Mouse (Mus musculus) limb, embryonic 10.5 days (tissue): ENCODE data around the gene Eps8l3. TPM values are rescaled to one million over a fixed set of nuclear protein-coding genes. Genes with fewer than 3 reads are reported as not detected.
"Not testable (repeated sequence)": the region's sequence is repeated elsewhere in the genome, so short reads cannot be mapped to it uniquely, and the experiment has no call there.

Experiments
- DNase-seq: peaks from one replicate; pipeline ENCODE4 v3.0.0-alpha.2; 2017; ENCODE audit warnings: low spot score
- H3K27ac ChIP-seq: fragments of 300-500 bp; sonication (generic); 2 replicates; pipeline ENCODE4 v1.5.1; 2016; ENCODE audit warnings: mild to moderate bottlenecking
- H3K27me3 ChIP-seq: fragments of 300-500 bp; sonication (generic); 2 replicates; pipeline ENCODE4 v1.6.1; 2016; ENCODE audit warnings: low read depth, mild to moderate bottlenecking; ENCODE audit not compliant: poor library complexity, severe bottlenecking
- H3K36me3 ChIP-seq: fragments of 300-500 bp; sonication (generic); 2 replicates; pipeline ENCODE4 v1.6.1; 2016; ENCODE audit warnings: mild to moderate bottlenecking, moderate library complexity
- H3K4me1 ChIP-seq: fragments of 300-500 bp; sonication (generic); 2 replicates; pipeline ENCODE4 v1.6.1; 2016
- H3K4me3 ChIP-seq: fragments of 300-500 bp; sonication (generic); 2 replicates; pipeline ENCODE4 v1.5.1; 2016; ENCODE audit warnings: mild to moderate bottlenecking, moderate library complexity
- H3K9me3 ChIP-seq: fragments of 300-500 bp; sonication (generic); replicated peaks from 2 replicates; pipeline ENCODE4 v1.6.1; 2016; ENCODE audit warnings: mild to moderate bottlenecking
- WGBS: fragments of 180-500 bp; shearing (Covaris S2); methylation state at CpG from one replicate; pipeline ENCODE4 v1.1.7; 2016; 5-methylcytosine and 5-hydroxymethylcytosine counted together
- polyA plus RNA-seq: library from polyadenylated mRNA; unstranded; fragments of >200 nt; fragmentation: Nextera tagmentation; extraction: Ambion mirVana; gene quantifications from 2 replicates; pipeline ENCODE4 v1.2.1, GENCODE M21; 2016

Gene Eps8l3
- polyA plus RNA-seq, 1 experiment from 2014 or later: not detected

GRCm38 (mm10) chr3:107861483-107861882 lies 15.5 kb upstream of the Eps8l3 start:
- H3K27me3 ChIP-seq, H3K4me3 ChIP-seq, DNase-seq, H3K27ac ChIP-seq, H3K9me3 ChIP-seq, H3K36me3 ChIP-seq: not testable (repeated sequence)
- 83% methylated on average over 5 of the region's 5 CpGs for WGBS
- H3K4me1 ChIP-seq: peaks cover 12% of the 10 kb centered on the region

- no peaks in the 10 kb centered on the region for H3K9me3 ChIP-seq
- H3K4me3 ChIP-seq: no peak overlapping the region
- DNase-seq: no peak
- peaks cover 19% of the 10 kb centered on the region for H3K4me1 ChIP-seq
- no peaks in the 10 kb centered on the region for H3K27me3 ChIP-seq
- H3K36me3 ChIP-seq: no peaks in the 10 kb centered on the region
- H3K27ac ChIP-seq: no peak overlapping the region
- 84% methylated on average over 2 of the region's 2 CpGs for WGBS
Measured at GRCm38 (mm10) chr3:107862471-107862870, 14.6 kb upstream of the Eps8l3 start.

- peaks cover 16% of the 10 kb centered on the region for H3K4me1 ChIP-seq
- H3K9me3 ChIP-seq: no peaks in the 10 kb centered on the region
- peak overlapping the region; percentile 44 for H3K27ac ChIP-seq
- WGBS: 86% methylated on average over 5 of the region's 5 CpGs
- H3K4me3 ChIP-seq: no peak overlapping the region
- H3K36me3 ChIP-seq: no peaks in the 10 kb centered on the region
- no peak for DNase-seq
- no peaks in the 10 kb centered on the region for H3K27me3 ChIP-seq
Measured at GRCm38 (mm10) chr3:107863471-107863870, 13.6 kb upstream of the Eps8l3 start.

- H3K27ac ChIP-seq: peak overlapping the region; percentile 44; the same call in 1 of the 2 replicates
- WGBS: 13% methylated on average over 2 of the region's 2 CpGs
Measured at GRCm38 (mm10) chr3:107863898-107864603, 13.0 kb upstream of the Eps8l3 start.

GRCm38 (mm10) chr3:107865364-107866091 lies 11.5 kb upstream of the Eps8l3 start:
- H3K9me3 ChIP-seq: no peaks in the 10 kb centered on the region
- H3K4me1 ChIP-seq: peaks cover 18% of the 10 kb centered on the region
- H3K27me3 ChIP-seq: no peaks in the 10 kb centered on the region
- H3K36me3 ChIP-seq: no peaks in the 10 kb centered on the region
- no peak overlapping the region for H3K27ac ChIP-seq
- H3K4me3 ChIP-seq: no peak overlapping the region
- DNase-seq: no peak
- 77% methylated on average over 10 of the region's 10 CpGs for WGBS

More at GRCm38 (mm10) chr3:107863898-107864603, 13.0 kb upstream of the Eps8l3 start:
- H3K27me3 ChIP-seq: no peaks in the 10 kb centered on the region
- H3K9me3 ChIP-seq: no peaks in the 10 kb centered on the region
- no peak overlapping the region for H3K4me3 ChIP-seq
- H3K36me3 ChIP-seq: no peaks in the 10 kb centered on the region
- peak; percentile 93 for DNase-seq
- H3K4me1 ChIP-seq: peaks cover 17% of the 10 kb centered on the region

GRCm38 (mm10) chr3:107867086-107867485 lies 9.9 kb upstream of the Eps8l3 start:
- no peak overlapping the region for H3K4me3 ChIP-seq
- peak overlapping the region; percentile 53; the same call in 1 of the 2 replicates for H3K27ac ChIP-seq
- H3K27me3 ChIP-seq: no peaks in the 10 kb centered on the region
- peaks cover 18% of the 10 kb centered on the region for H3K4me1 ChIP-seq
- DNase-seq: peak; percentile 87
- H3K9me3 ChIP-seq: no peaks in the 10 kb centered on the region
- WGBS: 6% methylated on average over 8 of the region's 8 CpGs
- H3K36me3 ChIP-seq: no peaks in the 10 kb centered on the region

- H3K4me1 ChIP-seq: peaks cover 17% of the 10 kb centered on the region
- H3K36me3 ChIP-seq: no peaks in the 10 kb centered on the region
- H3K4me3 ChIP-seq: no peak overlapping the region
- no peak for DNase-seq
- no peaks in the 10 kb centered on the region for H3K9me3 ChIP-seq
- no peak overlapping the region for H3K27ac ChIP-seq
- no peaks in the 10 kb centered on the region for H3K27me3 ChIP-seq
- 88% methylated on average over 22 of the region's 22 CpGs for WGBS
Measured at GRCm38 (mm10) chr3:107868452-107868851, 8.6 kb upstream of the Eps8l3 start.

- 45% methylated on average over 7 of the region's 7 CpGs for WGBS
- peak overlapping the region; percentile 74 for H3K27ac ChIP-seq
Measured at GRCm38 (mm10) chr3:107869097-107869496, 7.9 kb upstream of the Eps8l3 start.

DNA sequence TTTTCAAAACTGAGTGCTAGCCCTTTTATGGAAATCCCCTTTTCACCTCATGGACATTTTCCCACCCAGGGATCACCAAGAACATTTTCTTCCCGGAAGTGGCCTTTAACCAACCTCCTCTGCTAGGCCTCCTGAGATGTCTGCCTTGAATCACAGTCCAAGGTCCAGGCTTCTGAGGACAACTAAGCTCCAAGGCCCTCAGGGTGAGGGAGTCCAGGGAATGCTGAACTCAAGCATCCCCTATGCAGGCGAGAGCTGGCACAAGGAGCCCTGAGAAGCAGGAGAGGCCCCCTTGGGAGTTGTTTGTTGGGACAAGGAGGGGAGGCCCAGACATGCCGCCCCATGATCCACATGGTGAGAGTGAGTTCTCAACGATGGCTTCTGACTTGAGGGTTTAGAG lies 7.1 kb upstream of the Eps8l3 start:
- Histone ChIP-seq H3K4me3 (no peak overlapping the region), H3K9me3 (no peaks in the 10 kb centered on the region), H3K27me3 (no peaks in the 10 kb centered on the region), H3K36me3 (no peaks in the 10 kb centered on the region), H3K4me1 (peaks cover 17% of the 10 kb centered on the region; the same call in 1 of the 2 replicates), H3K27ac (no peak overlapping the region)
- 75% methylated on average over 4 of the region's 4 CpGs for WGBS
- no peak for DNase-seq

More at GRCm38 (mm10) chr3:107869097-107869496, 7.9 kb upstream of the Eps8l3 start:
- no peaks in the 10 kb centered on the region for H3K27me3 ChIP-seq
- no peaks in the 10 kb centered on the region for H3K9me3 ChIP-seq
- no peak for DNase-seq
- H3K4me1 ChIP-seq: peaks cover 17% of the 10 kb centered on the region; the same call in 1 of the 2 replicates
- H3K36me3 ChIP-seq: no peaks in the 10 kb centered on the region
- no peak overlapping the region for H3K4me3 ChIP-seq

GRCm38 (mm10) chr3:107873335-107874251 lies 3.4 kb upstream of the Eps8l3 start:
- DNase-seq: no peak
- Histone ChIP-seq H3K36me3 (no peaks in the 10 kb centered on the region), H3K4me1 (peaks cover 10% of the 10 kb centered on the region; the same call in 1 of the 2 replicates), H3K27ac (peak overlapping the region; percentile 30; the same call in 1 of the 2 replicates), H3K27me3 (no peaks in the 10 kb centered on the region), H3K9me3 (no peaks in the 10 kb centered on the region), H3K4me3 (no peak overlapping the region)
- WGBS: 80% methylated on average over 24 of the region's 24 CpGs

GRCm38 (mm10) chr3:107875231-107875630 lies 1.8 kb upstream of the Eps8l3 start:
- Histone ChIP-seq H3K4me1 (0 out of 2 replicates have a peak, but pooled peaks cover 5% of the 10 kb centered on the region), H3K36me3 (no peaks in the 10 kb centered on the region), H3K9me3 (no peaks in the 10 kb centered on the region), H3K4me3 (no peak overlapping the region), H3K27me3 (no peaks in the 10 kb centered on the region), H3K27ac (no peak overlapping the region)
- DNase-seq: no peak
- WGBS: 68% methylated on average over 6 of the region's 6 CpGs
